Mouse (Mus musculus) lung, adult 2 months (tissue): ENCODE measurements around the gene Syn2.

Experiments
- CTCF ChIP-seq: fragments of 200-500 bp; IDR thresholded peaks from 2 replicates; pipeline ENCODE4 v1.5.1; 2011; ENCODE audit warnings: mild to moderate bottlenecking, low read length, control low read depth; ENCODE audit not compliant: insufficient read depth
- POLR2A ChIP-seq: fragments of 200-500 bp; IDR thresholded peaks from 2 replicates; pipeline ENCODE4 v1.6.1; 2011; ENCODE audit warnings: low read depth, mild to moderate bottlenecking, control low read depth, low read length, borderline replicate concordance; ENCODE audit errors: extremely low read depth

DNA sequence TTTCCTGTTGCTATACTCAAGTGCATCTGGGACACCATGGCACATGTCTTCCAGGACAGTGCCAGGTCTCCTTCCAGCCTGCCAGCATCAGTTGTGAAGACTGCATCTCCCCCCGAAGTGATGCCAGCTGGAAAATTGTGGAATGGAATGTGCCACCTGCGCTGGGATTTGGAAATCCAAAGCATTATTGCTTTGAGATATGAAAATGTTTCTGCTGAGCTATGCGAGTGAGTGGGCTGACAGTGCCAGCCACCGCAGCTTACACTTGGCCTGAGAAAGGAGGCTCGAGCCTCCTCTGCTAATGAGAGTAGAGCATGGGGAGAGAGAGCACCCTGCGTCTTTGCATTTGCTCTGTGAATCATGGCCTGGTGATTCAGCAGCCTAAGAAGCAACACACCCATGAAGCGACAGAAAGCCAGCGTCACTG lies 86.5 kb downstream of the Syn2 start:
- TF ChIP-seq CTCF (no peak), POLR2A (no peak)
